Mouse (Mus musculus): ENCODE measurements around the gene Smyd3.

Smyd3 gene

DNA sequence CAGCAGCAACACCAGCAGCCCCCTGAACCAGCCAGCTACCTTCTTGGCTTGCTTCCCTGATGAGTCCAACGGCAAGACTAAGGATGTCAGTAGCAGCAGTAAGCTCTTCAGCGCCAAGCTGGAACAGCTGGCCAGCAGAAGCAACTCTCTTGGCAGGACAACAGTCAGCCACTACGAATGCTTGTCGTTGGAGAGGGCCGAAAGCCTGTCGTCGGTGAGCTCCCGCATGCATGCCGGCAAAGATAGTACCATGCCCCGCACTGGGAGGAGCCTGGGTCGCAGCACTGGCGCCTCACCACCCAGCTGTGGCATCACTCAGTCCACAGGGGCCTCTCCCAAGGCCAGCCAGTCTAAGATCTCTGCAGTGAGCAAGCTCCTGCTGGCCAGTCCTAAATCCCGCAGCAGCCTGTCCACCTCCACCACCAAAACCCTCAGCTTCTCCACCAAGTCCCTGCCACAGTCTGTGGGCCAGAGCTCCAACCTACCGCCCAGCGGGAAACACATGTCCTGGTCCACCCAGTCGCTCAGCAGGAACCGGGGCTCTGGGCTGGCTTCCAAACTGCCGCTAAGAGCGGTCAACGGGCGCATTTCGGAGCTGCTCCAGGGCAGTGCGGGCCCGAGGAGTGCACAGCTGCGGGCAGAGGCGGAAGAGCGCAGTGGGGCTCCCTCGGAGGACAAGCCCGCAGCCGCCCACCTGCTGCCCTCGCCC is 600.5 kb downstream of the Smyd3 start:
- DNase-seq, result no peak

GRCm38 (mm10) chr1:178915056-178915455 is 602.8 kb downstream of the Smyd3 start:
- no peak for DNase-seq

DNA sequence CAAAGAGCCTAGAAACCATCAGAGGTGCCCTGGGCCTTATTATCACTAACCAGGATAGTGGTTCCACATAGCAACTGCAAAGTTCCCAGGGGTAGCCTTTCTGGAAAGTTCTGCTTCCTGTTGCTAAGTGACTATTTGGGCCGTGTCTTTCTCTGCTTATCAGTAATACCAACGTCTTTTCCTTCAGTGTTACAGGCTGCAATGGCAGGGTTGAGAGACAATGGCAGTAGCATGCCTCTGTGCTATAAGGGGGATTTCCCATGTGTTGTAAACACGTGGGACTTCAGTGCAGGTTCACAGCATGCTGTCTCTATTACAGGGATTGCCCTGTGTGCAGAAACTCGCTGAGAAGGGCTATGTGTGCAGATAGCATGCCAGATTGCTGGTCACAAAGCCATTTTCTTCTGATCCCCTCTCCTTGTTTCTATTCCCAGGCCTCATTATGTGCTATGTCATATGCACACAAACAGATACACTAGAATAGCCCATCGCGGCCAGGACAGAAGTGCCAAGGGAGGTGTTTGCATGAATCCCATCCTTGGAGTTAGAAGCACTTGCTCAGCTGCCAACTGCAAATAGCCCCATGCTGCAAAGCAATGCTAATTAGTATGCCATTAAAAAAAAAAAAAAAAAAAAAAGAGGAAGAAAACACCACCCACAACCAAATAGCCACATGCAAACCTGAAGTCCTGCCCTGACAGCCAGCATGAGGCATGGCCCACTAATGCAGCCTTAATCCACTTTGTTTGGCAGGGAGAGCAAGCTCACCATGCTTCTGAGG is 604.7 kb downstream of the Smyd3 start:
- no peak for DNase-seq

DNA sequence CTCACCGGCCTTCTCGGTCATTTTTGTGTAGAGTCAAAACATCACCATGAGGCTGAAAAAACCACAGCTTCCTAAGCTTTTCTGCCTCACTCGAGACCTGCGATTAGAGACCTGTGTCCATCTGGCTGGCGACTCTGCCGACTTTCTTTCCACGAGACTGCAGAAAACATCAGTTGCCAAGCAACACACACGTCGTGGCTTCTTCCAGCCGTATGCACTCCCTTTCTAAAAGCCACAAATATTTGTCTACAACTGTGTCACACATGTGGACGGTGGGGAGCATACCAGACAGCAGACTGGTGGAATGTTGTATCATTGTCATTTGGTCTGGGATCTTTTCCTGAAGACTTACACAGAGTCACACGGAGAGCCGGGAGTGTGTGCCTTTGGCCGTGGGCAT is 606.9 kb downstream of the Smyd3 start:
- no peak for DNase-seq
